Mouse (Mus musculus) E14TG2a.4 (cell line): ENCODE data around the gene Ing4.

Experiments used
- H3K27me3 ChIP-seq: 2 replicates; pipeline ENCODE4 v1.6.1; 2014; ENCODE audit warnings: low read length, control low read depth; ENCODE audit not compliant: insufficient read depth
- H3K36me3 ChIP-seq: 2 replicates; pipeline ENCODE4 v1.6.1; 2014; ENCODE audit warnings: low read length, control low read depth; ENCODE audit not compliant: insufficient read depth
- H3K4me1 ChIP-seq: replicated peaks from 2 replicates; pipeline ENCODE4 v1.6.1; 2014; ENCODE audit warnings: low read depth, low read length, control low read depth
- H3K4me3 ChIP-seq: replicated peaks from 2 replicates; pipeline ENCODE4 v1.5.1; 2014; ENCODE audit warnings: mild to moderate bottlenecking, low read length
- H3K9me3 ChIP-seq: 2 replicates; pipeline ENCODE4 v1.6.1; 2014; ENCODE audit warnings: low read length, control low read depth
- CTCF ChIP-seq: conservative IDR thresholded peaks from 2 replicates; pipeline ENCODE4 v1.5.1; 2014; ENCODE audit warnings: low read length
- NANOG ChIP-seq: IDR thresholded peaks from 2 replicates; pipeline ENCODE4 v1.6.1; 2014; ENCODE audit warnings: borderline replicate concordance, low read length, mixed read lengths
- POU5F1 ChIP-seq: IDR thresholded peaks from 2 replicates; pipeline ENCODE4 v1.6.1; 2014; ENCODE audit warnings: low read length, borderline replicate concordance

Ing4 gene

DNA sequence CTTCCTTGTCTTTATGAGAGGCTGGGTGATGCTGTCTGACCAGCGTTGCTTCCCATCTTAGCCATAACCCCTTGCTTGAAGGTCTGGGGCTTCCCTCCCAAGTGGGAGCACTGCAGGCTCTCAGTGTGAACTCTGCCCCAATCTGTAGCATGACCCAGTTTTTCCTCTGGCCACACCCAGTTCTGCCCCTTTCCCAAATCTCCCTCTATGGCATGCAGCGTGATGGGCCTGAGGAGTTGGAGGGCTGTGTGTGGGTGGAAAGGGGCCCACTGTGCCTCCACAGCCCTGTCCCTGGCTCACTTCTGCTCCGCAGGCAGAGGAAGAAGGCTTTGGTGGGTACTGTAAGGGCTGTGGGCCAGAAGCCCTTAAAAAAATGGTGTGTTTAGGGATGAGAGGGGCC lies 59.0 kb downstream of the Ing4 start:
- Histone ChIP-seq H3K4me3 (peak overlapping the region; percentile 95), H3K36me3 (peaks cover 65% of the 10 kb centered on the region), H3K4me1 (peaks cover 71% of the 10 kb centered on the region), H3K27me3 (no peaks in the 10 kb centered on the region), H3K9me3 (no peaks in the 10 kb centered on the region)
- no peak for TF ChIP-seq NANOG
- no peak for TF ChIP-seq POU5F1
- no peak for TF ChIP-seq CTCF
